Mouse (Mus musculus) monocyte, adult 2 months (primary cell): ENCODE data around the gene Slc16a1.
"Not testable (repeated sequence)": the region's sequence is repeated elsewhere in the genome, so short reads cannot be mapped to it uniquely, and the experiment has no call there.

Source experiments
- DNase-seq, 2 experiments: peaks; one replicate each; pipeline ENCODE4 v3.0.0; 2022; ENCODE audit warnings: low spot score in 2 of 2, low read depth in 1 of 2

The Slc16a1 gene

DNA sequence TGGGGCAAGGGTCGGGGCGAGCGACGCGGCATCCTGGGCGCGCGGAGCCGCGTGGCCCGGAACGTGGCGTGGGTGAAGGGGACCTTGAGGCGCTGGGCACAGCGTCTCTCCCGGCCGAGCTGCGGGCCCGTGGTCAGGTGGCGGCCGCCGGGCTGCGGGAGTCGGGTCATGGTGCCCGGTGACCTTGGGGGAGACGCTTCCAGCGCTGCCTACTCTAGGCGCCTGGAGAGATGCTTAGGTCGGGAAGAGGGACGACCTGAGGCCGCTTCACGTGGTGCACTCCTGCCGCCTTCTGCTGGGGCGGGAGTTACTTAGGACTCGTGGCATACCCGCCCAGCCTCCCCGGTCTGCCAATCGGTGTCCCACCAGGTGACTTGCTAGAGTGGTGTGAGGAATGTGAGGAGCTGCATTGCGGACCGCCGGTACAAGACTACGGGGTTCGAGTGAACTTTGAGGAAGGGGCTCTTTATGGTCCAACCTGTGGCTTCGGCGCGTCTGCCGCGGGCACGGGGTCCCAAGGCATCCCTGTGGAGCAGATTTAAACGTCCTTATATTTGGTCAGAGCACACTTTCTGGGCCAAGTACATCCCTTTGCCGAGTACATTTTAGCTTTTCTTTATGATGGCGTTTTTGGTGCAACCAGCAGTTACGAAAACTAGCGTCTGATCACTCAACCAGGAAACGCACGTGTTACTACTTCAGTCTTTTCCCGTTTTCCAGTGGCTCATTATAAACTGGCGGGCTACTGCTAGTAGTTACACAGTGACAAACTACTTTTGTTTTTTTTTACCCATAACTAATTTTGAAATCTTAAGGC is 672 bp downstream of the Slc16a1 start:
- DNase-seq, result peak; percentile 7 to 8

DNA sequence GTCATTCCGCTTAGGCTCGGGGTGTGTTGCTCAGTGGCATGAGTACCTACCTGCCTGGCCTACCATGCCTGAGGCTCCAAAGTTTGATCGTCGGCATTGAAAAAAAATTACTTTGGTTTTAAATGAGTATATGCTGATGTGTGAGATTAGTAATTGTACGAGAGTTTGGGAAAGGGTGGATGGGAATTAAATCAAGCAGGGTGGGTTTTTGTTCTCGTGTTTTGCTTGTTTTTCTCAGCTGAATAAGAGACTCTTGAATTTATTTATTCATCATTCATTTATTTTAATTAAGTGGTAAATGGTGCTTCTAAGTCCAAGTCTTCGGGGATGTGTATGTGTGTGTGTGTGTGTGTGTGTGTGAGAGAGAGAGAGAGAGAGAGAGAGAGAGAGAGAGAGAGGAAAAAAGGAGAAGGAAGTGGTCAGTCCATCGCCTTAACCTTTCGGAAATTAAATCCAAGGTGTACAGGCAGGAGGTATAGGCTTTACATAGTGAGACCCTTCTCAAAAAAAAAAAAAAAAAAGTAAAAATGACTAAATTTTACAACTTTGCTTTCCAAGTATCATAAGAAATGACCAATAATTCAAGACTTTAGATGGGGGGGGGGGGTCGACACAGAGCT is 1.4 kb downstream of the Slc16a1 start:
- no peak for DNase-seq

DNA sequence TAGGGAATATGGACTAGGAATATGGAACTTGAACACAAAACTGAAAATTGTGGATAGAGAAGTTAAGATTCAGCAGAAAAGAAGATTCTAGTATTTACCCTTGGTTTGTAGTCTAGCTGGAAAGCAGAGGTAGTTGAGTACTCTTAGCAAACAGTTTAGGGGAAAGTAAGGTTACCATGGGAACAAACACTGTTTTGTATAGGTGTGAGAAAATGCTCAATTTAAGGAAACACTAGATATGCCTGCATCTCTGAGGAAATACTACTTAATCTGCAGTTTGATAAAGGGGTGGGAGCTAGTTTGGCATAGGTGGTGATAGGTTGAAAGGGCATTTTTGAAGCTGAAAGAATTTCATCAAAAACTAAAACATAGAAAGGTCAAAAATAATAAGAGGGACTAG is 2.4 kb downstream of the Slc16a1 start:
- DNase-seq, result no peak

DNA sequence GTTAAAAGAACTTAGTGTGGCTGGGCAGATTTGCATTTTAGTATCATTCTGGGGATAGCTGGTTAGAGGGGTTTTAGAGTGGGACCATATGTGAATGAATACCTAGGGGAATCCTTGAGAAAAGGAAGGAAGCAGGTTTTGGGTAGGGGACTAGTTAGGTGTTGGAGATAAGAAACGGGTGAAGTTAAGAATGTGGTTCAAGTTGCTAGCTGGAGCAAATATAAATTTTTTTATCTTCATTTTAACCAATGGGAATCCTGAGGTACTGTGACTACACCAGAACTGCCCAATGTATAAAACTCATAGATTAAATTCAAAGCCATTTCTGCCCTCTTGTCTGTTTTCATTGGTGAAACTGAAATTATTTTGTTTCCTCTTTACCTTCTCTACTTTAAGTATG is 2.8 kb downstream of the Slc16a1 start:
- no peak for DNase-seq

DNA sequence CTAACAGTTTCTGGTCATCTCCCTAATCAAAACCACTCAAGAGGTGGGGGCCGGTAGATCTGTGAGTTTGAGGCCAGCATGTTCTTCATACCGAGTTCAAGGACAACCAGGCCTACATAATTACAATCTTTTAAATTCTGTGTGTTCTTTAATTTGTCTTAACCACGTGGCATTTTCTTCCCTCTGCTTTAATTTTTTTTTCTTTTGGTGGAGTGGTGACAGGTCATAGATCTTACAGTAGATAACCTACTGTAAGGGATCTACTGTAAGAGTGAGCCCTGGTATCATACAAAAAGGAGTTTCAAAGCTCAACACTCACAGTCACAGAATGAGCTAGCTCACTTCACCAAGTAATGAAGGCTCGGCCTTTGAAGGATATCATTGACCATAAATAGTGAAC is 4.6 kb downstream of the Slc16a1 start:
- no peak for DNase-seq

DNA sequence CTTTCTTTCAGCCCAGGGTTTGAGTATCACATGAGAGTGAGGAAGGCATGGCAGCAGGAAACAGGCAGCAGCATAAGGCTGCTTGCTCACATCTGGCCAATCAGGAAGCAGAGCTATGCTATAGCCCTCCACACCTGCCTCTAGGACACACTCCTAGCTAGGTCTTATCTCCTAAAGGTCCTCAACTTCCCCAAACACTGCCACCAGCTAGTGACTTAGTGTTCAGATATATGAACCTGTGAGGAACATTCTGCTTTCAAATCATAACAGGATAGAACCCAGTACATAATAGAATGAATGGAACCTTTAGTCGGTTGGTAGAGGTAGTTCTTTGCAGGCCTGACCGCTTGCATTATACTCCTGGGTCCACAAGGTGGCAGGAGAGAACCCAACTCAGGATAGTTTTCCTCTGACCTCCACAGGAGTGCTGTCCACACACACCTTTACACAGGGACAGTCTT is 5.4 kb downstream of the Slc16a1 start:
- DNase-seq, result peak in 1 of 2 experiments; percentile 18

DNA sequence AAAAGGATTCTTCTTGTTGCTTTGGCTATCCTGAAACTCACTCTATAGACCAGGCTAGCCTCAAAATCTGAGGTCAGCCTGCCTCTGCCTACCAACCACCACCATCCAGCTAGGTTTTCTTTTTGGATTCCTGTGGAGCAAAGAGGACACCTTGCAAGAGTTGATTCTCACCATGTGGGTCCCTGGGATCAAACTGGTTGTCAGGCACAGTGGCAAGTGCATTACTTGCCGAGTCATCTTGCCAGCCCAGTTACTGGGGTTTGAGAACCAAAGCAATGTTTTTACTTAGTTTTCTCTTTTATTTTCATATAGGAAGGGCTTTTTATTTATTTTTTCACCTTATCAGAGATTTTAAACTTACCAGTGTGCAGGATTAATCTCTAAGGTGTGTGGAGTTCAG is 5.9 kb downstream of the Slc16a1 start:
- DNase-seq, result no peak

DNA sequence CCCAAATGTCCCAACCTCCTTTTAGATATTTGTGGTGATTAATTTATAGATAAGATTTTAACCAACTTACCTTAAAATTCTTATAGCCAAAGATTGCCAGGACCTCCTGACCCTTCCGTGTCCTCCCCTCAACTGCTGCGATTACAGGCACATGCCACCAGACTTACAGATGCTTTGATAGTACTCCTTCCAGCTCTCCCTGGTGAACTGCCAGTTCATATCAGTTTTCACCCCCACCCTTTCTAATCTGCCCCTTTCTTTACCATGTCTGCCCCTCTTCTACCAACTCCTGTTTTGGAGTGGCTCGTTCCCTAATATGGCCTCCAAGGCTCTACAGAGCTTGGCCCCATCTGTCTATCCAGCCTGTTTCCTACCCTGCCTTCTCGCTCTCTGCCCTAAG is 15.8 kb downstream of the Slc16a1 start:
- DNase-seq, result no peak

DNA sequence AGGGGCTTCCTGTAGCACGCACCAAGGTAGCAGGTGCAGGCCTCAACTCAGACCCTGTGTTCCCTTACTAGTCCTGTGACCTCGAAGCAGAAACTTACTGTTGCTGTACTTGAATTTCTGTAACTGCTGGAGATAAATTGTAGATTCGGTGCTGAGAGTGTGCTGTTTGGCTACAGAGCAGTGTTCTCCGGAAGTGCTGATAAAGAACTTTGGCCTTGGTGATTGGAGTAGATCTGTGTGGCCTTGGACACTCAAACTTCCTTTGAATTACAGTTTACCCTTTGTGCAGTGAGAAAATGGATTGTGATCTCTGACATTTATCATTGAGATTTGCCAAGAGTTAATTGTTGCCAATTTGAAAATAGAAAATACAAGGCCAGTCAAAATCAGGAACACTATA is 16.5 kb downstream of the Slc16a1 start:
- DNase-seq, result no peak

DNA sequence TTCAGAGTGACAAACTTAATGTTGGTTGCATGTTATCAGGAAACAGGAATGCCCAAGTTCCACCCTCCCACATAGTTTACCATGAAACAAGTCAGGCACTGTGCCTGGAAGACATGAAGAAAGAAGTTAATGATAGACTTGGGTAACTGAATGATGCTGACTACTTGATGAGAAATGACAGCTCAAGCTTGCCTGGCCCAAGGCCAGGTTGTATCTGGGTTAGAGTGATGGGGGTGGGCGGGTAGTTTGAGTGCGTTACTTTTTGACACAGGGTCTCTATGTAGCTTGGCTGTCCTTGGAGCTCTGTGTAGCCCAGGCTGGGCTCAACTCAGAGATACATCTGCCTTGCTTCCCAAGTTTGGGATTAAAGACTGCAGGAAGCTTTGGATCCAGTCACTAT is 20.2 kb downstream of the Slc16a1 start:
- DNase-seq, result no peak

DNA sequence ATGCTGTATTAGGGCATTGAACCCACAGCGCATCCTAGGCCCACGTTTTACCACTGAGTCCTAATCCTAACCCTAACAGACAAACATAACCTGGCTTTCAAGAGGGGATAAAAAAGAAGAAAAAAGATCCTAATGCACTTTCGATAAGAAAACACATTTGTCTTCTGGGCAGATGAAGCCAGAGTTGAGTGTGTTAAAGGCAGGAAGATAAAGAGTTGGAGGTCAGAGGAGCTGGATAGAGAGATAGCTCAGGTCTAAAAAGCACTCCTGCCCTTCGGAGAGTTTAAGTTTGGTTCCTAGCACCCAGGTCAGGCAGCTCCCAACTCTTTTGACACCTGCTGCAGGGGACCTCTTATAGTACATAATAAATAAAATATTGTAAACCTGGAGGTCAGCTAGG is 21.3 kb downstream of the Slc16a1 start:
- DNase-seq, result no peak

DNA sequence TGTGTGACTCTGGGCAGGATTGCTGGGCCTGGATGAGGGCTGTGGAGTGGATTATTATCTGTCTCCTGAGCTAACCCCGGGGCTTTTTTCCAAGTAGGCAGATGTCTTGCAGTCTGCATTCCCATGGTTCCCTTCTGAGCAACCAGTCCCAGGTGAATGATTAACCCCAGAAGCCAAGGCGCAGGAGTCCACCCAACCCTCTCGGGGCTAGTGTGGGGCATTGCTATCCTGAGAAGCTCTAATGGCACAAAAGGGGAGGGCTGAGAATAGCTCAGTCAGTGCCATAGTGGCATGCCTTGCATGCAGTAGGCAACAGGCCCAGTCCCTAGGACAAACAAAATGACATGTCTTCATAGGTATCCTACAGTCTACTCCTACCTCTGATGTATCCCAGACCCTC is 22.1 kb downstream of the Slc16a1 start:
- DNase-seq, result no peak

DNA sequence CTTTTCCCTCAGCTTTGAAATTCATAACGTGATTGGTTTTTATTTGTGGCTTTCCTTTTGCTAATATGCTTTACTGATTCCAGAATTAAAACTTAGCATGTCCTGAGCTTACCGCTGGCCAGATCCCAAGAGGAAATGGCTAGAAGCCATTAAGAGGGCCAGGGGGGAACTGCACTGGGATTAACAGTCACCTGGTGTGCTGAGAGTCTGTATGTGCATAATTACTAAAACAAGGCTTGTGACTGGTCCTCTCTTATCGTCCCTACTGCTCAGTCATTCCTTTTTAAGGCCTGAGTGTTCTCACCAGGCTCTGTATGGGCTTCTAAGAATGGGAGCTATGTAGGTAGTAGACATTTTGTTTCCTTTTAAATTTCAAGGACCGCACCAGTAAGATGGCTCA is 23.5 kb downstream of the Slc16a1 start:
- DNase-seq, result no peak

DNA sequence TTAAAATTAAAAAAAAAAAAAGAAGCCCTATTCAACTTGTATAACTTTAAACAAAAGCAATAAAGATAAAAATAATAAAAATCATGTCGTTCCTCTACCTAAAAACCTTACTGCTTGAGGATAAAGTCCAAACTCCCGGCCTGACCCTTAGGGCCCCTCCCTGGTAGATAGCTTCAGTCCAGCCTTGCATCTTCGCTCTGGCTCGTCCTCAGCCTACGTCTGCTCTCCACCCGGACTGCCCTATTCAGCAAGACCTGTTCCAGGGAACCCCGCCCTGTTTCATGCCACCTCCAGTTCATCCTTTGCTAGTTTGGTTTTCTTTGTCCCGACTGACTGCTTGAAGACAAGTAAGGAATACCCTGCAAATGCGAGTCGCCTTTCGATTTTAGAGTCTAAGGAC is 24.5 kb downstream of the Slc16a1 start:
- no peak for DNase-seq

DNA sequence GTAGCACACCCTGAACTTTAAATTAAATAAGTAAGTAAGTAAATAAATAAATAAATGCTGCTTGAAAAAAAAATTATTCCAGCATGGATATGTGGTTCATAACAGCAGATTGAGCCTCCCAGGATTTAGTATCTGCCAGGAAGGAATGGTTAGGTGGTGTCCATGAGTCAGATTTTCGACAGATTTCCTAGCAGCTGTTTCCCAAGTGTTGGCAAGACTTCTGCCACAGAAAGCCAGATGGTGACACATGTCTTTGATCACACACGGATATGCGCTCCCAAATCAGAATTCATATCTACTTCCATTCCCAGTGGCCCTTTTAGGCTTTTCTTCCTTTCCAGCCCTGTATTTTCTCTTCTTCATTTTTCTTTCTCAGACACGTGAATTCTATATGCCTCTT is 28.5 kb downstream of the Slc16a1 start:
- DNase-seq, result no peak

DNA sequence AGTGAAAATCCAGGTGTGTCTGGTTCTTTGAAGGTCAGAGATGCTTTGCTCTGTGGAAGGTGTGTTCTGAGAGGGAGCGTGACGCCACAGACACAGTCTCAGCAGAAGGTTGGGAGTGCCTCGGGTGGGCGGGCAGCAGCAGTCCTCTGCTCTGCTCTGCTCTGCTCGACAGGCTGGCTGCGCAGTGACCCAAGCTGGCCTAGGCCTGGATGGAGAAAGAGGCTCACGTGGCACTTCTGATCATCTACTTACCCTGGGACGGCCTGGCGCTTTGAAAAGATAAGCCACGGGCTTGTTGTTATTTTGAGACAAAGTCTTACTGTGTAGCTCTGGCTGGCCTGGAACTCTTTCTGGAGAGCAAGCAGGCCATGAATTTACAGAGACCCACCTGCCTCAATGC is 29.0 kb downstream of the Slc16a1 start:
- DNase-seq, result no peak

DNA sequence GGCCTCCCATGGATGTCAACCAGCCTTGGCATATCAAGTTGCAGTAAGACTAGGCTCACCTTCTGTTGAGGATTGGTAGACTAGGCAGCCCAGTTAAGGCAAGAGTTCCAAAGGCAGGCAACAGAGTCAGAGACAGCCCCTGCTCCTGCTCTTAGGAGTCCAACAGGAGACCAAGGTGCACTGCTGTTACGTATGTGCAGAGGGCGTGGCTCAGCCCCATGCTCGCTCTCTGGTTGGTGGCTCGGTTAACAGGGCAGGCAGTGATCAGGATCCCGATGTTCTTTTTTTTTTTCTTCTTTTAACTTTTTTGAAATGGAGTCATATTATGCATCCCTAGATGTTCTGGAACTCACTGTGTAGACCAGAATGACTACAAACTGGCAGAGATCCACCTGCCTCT is 30.5 kb downstream of the Slc16a1 start:
- DNase-seq, result no peak

DNA sequence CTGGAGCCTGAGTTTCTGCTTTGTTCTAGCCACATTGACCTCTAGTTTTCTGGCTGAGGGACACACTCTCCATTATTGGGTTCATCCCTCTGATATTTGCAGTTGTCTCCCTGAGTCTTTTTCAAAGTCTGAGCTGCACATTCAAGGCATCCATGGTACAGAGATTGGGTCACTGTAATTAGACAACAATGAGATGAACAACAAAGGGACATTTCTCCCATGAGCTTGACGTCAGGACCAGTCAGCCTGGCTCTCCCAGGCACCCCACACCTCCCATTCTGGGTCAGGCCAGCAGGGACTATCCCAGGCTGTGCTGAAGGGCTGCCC is 31.4 kb downstream of the Slc16a1 start:
- DNase-seq, result no peak

DNA sequence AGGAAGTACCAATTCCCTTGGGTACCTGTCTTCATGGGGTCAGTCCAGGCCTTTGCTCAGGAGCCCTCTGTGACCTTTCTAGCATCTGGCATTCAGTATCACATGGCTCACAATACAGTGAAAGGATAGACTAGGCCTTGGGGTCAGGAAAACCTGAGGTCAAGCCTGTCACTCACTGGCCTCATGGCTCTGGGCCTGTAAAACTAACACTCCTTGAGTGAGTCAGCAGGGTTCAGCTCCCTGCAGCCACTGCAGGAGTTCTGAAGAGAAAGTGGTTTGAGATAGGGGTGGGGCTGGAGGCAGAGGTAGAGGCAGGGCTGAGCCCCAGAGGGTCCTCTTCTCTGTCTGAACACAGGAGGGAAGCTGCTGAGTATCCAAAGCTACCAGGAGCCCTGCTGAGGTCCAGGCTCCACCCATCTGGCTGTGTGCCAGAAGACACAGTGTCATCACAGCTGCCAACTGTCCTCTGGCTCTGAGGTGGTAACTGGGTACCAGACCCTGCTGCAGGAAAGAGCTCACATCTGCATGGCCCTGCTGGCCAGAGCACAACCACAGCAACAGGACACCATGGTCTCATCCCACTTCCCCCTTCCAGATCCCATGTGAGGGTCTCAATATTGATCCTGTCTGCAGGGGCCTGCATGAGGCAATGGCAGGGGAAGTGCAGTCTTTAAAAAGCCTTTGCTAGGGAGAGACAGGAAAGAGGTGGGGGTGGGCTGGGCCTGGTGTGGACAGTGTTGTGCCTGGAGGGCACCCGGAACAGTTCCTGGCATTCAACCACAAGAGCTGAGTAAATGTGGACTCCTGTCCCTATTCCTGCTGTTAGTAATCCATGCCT is 31.9 kb downstream of the Slc16a1 start:
- not testable (repeated sequence) for DNase-seq

DNA sequence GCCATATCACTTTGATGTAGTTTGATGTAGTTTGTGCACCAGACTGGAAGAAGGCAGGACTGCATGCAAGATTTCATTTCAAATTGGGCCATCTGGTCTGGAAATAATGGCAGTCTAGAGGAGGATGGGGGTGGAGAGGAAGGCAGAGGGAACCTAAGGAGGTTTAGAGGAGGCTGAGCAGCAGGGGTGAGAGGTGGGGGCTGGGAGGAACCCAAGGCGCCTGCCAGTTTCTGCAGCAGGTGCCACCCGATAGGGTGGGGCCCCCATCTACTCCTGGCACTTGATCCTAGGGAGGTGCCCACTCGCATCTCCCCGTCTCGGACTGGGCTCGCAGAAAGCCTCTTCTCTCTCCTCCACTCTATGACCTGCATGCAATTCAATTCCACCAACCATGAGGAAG is 33.1 kb downstream of the Slc16a1 start:
- DNase-seq, result no peak

DNA sequence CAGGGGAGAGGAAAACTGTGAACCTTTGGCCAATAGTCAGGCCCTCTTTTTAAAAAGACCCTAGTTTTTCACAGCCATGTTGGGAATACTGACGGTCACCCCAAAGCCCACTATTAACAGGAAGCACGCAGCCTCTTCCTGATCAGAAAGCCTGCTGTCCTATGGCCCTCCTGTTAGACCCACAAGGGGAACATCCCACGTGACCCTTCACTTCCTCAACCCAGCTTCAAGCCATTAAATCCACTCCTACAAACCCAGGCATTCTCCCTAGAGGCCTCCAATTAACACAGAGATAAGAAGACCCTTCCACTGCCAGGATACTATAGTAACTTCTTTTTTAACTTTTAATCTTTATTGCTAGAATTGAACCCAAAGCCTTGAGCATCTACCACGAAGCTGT is 33.6 kb downstream of the Slc16a1 start:
- DNase-seq, result no peak

DNA sequence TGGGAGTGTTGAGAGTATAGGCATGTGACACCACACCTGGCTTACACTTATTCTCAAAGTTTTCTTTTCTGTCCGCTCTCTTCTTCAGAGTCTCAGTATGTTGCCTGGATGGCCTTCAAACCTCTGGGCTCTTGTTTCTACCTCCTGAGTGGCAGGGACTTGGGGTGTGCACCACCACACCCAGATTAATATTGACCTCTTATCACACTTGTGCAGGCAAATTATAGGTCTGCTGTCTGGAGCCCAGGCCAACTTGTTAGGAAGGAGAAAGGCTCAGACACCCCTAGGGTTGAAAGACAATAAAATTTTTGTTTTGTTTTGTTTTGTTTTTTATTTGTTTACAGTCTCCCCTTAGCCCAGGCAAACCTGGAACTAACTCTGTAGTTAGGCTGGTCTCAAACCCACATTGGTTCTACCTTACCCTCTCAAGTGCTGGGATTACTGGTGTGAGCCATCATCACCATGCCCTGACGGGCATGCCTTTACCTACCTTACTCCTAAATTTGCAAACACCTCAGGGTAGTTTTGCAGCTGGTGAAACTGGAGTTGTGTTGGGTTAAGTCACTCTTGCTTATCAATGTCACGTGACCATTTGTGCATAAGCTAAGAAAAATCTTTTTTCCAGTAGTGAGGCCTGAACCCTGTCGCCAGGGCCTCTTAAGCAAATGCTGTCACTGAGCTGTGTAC is 35.3 kb downstream of the Slc16a1 start:
- DNase-seq, result no peak
